In the genomic region with DNA sequence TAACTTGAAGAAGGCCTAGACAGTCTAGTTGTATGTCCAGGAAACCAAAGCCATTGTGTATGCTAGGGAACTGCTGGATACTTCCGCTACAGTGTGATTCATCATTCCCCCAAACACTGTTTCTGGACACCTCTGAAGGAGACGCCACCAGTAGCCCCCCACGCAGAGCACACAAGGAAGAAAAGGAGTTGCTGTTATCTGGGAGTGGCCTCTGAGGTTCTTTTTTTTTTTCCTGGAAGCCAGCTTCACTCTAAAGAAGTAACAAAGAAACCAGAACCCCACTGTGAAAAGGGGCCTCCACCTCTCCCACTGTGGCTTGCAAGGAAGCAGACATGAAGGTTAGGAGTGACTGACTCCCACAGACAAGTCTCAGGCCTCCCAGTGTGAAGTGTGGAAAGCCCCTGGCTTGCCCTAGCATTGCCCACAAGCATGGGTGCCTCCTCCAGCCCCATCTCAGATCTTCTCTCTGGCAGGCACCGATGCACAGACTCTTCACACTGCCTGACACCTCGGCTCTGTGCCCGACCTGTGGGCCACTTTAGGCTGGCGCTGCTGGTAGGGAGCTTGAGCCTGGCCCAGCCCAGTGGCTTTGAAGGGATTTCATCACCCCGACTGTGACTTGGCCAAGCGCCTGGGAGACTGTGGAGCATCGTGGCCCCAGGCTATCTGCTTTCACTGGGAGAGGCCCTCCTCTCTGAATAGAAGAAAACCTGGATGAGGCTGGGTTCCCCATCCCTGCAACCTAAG, we compare ENCODE assay signal across 8 mouse cellular contexts.
A peak's percentile ranks its signal among the peaks of the same experiment; 100 is the strongest.
DNase-seq lines count a peak whose midpoint lies in the region; ATAC-seq and TF ChIP-seq lines count a peak whose summit lies in the region.

No protein-coding gene starts in this region.

- no peaks in the 10 kb centered on the region for H3K9me3 ChIP-seq in liver, embryonic 16.5 days (replicated peaks; ENCODE audit: control insufficient read depth, low read length)
- no peaks in the 10 kb centered on the region for H3K9me3 ChIP-seq in liver, embryonic 12.5 days (replicated peaks)
- no peaks in the 10 kb centered on the region for H3K9me3 ChIP-seq in forebrain, embryonic 16.5 days (ENCODE audit: control insufficient read depth, low read length)
- no peaks in the 10 kb centered on the region for H3K9me3 ChIP-seq in lung, embryonic 16.5 days (ENCODE audit: control insufficient read depth, low read length)
- no peaks in the 10 kb centered on the region for H3K9me3 ChIP-seq in stomach, postnatal 0 days (ENCODE audit: control insufficient read depth, low read length)

- H3K27me3 ChIP-seq in liver, embryonic 16.5 days (ENCODE audit: control insufficient read depth, insufficient read depth, low read depth, low read length): no peaks in the 10 kb centered on the region; the same call in 1 of the 2 replicates
- H3K27me3 ChIP-seq in liver, embryonic 12.5 days (replicated peaks): peaks cover 37% of the 10 kb centered on the region
- H3K27me3 ChIP-seq in cerebellum, adult 2 months (ENCODE audit: control insufficient read depth, insufficient read depth, low read length): no peaks in the 10 kb centered on the region
- H3K27me3 ChIP-seq in forebrain, embryonic 16.5 days (replicated peaks; ENCODE audit: control insufficient read depth, insufficient read depth, low read length): no peaks in the 10 kb centered on the region
- H3K27me3 ChIP-seq in lung, embryonic 16.5 days (ENCODE audit: control insufficient read depth, insufficient read depth, low read depth, low read length): no peaks in the 10 kb centered on the region
- no peaks in the 10 kb centered on the region for H3K27me3 ChIP-seq in stomach, postnatal 0 days (ENCODE audit: control insufficient read depth, insufficient read depth, low read length)

- no peak for TF ChIP-seq CTCF in cerebellum, adult 2 months (IDR thresholded peaks at IDR 0.05; ENCODE audit: borderline replicate concordance, insufficient read depth, low read depth, low read length)
- no peak for TF ChIP-seq CTCF in stomach, postnatal 0 days (IDR thresholded peaks at IDR 0.05; ENCODE audit: low read depth)

- TF ChIP-seq EP300 in stomach, postnatal 0 days (optimal IDR thresholded peaks at IDR 0.05): no peak

- DNase-seq in cerebellum, adult 2 months: peak; percentile 68 to 70
- peak; percentile 89 for DNase-seq in heart, postnatal 4 days
- peak; percentile 62 for DNase-seq in stomach, postnatal 0 days (ENCODE audit: low spot score)

- H3K27ac ChIP-seq in liver, embryonic 16.5 days (ENCODE audit: low read length): no peak overlapping the region
- H3K27ac ChIP-seq in liver, embryonic 12.5 days: no peak overlapping the region
- no peak overlapping the region for H3K27ac ChIP-seq in cerebellum, adult 2 months (ENCODE audit: insufficient read depth, low read length)
- peak overlapping the region; percentile 34; the same call in 1 of the 2 replicates for H3K27ac ChIP-seq in forebrain, embryonic 16.5 days (ENCODE audit: low read length)
- H3K27ac ChIP-seq in lung, embryonic 16.5 days (ENCODE audit: low read length): peak overlapping the region; percentile 63
- H3K27ac ChIP-seq in stomach, postnatal 0 days (replicated peaks): peak overlapping the region; percentile 37

- peak; percentile 37; the same call in 1 of the 2 replicates for ATAC-seq in liver, embryonic 16.5 days (ENCODE audit: low read depth)
- no peak for ATAC-seq in liver, embryonic 12.5 days
- peak; percentile 81 for ATAC-seq in forebrain, embryonic 16.5 days
- ATAC-seq in lung, embryonic 16.5 days (ENCODE audit: low read depth): peak; percentile 69
- peak; percentile 47 for ATAC-seq in stomach, postnatal 0 days (ENCODE audit: low FRiP score, low TSS enrichment)
- no peak for ATAC-seq in erythroblast, adult 5-6 weeks (replicated peaks; ENCODE audit: low FRiP score, poor library complexity, severe bottlenecking)

- H3K36me3 ChIP-seq in liver, embryonic 16.5 days (ENCODE audit: control insufficient read depth, insufficient read depth): no peaks in the 10 kb centered on the region
- H3K36me3 ChIP-seq in liver, embryonic 12.5 days: no peaks in the 10 kb centered on the region
- H3K36me3 ChIP-seq in forebrain, embryonic 16.5 days (ENCODE audit: control insufficient read depth, insufficient read depth): no peaks in the 10 kb centered on the region
- no peaks in the 10 kb centered on the region for H3K36me3 ChIP-seq in lung, embryonic 16.5 days (ENCODE audit: control insufficient read depth, insufficient read depth, low read length)
- no peaks in the 10 kb centered on the region for H3K36me3 ChIP-seq in stomach, postnatal 0 days (ENCODE audit: control insufficient read depth, insufficient read depth, low read length)

- no peak overlapping the region for H3K4me3 ChIP-seq in liver, embryonic 16.5 days (ENCODE audit: low read depth, low read length)
- no peak overlapping the region for H3K4me3 ChIP-seq in liver, embryonic 12.5 days
- H3K4me3 ChIP-seq in cerebellum, adult 2 months (replicated peaks; ENCODE audit: insufficient read depth, low read depth, low read length): no peak overlapping the region
- H3K4me3 ChIP-seq in forebrain, embryonic 16.5 days (replicated peaks; ENCODE audit: low read length): no peak overlapping the region
- H3K4me3 ChIP-seq in lung, embryonic 16.5 days (ENCODE audit: low read length): no peak overlapping the region
- no peak overlapping the region for H3K4me3 ChIP-seq in stomach, postnatal 0 days (ENCODE audit: low read depth, low read length)

- H3K4me1 ChIP-seq in liver, embryonic 16.5 days (ENCODE audit: control insufficient read depth, low read depth, low read length): no peaks in the 10 kb centered on the region
- H3K4me1 ChIP-seq in liver, embryonic 12.5 days: peaks cover 16% of the 10 kb centered on the region
- H3K4me1 ChIP-seq in cerebellum, adult 2 months (ENCODE audit: control insufficient read depth, insufficient read depth, low read length): peaks cover 5% of the 10 kb centered on the region; the same call in 1 of the 2 replicates
- H3K4me1 ChIP-seq in forebrain, embryonic 16.5 days (replicated peaks; ENCODE audit: control insufficient read depth, insufficient read depth, low read length): peaks cover 25% of the 10 kb centered on the region
- H3K4me1 ChIP-seq in lung, embryonic 16.5 days (replicated peaks; ENCODE audit: control insufficient read depth, insufficient read depth, low read length): peaks cover 36% of the 10 kb centered on the region
- H3K4me1 ChIP-seq in stomach, postnatal 0 days (replicated peaks; ENCODE audit: control insufficient read depth, insufficient read depth): peaks cover 7% of the 10 kb centered on the region

- no peak for TF ChIP-seq POLR2A in cerebellum, adult 2 months (IDR thresholded peaks at IDR 0.05; ENCODE audit: borderline replicate concordance, insufficient read depth, low read length)

- H3K4me2 ChIP-seq in liver, embryonic 16.5 days (ENCODE audit: low read depth, low read length): no peak overlapping the region
- no peak overlapping the region for H3K4me2 ChIP-seq in liver, embryonic 12.5 days
- peak overlapping the region; percentile 7; the same call in 1 of the 2 replicates for H3K4me2 ChIP-seq in forebrain, embryonic 16.5 days (ENCODE audit: low read length)
- no peak overlapping the region for H3K4me2 ChIP-seq in lung, embryonic 16.5 days (ENCODE audit: low read depth, low read length)
- H3K4me2 ChIP-seq in stomach, postnatal 0 days (replicated peaks; ENCODE audit: low read depth): no peak overlapping the region

- no peak overlapping the region for H3K9ac ChIP-seq in liver, embryonic 16.5 days (ENCODE audit: low read depth, low read length)
- H3K9ac ChIP-seq in liver, embryonic 12.5 days: no peak overlapping the region
- no peak overlapping the region for H3K9ac ChIP-seq in forebrain, embryonic 16.5 days (replicated peaks; ENCODE audit: low read depth, low read length)
- H3K9ac ChIP-seq in lung, embryonic 16.5 days (ENCODE audit: low read length): peak overlapping the region; percentile 39; the same call in 1 of the 2 replicates
- no peak overlapping the region for H3K9ac ChIP-seq in stomach, postnatal 0 days (ENCODE audit: low read length)

- WGBS in liver, embryonic 16.5 days (ENCODE audit: insufficient replicate concordance): 24% methylated on average over 10 of the region's 10 CpGs
- WGBS in liver, embryonic 12.5 days (ENCODE audit: insufficient replicate concordance): 28% methylated on average over 10 of the region's 10 CpGs
- 30% methylated on average over 10 of the region's 10 CpGs for WGBS in cerebellum, adult 2 months
- 10% methylated on average over 10 of the region's 10 CpGs for WGBS in forebrain, embryonic 16.5 days
- WGBS in lung, embryonic 16.5 days: 18% methylated on average over 10 of the region's 10 CpGs
- WGBS in stomach, postnatal 0 days: 21% methylated on average over 10 of the region's 10 CpGs

Comparison
In these comparisons a context has a peak if more than half of its experiments do, and no peak if none do; other contexts are left out.
1. ATAC-seq: peak in liver, embryonic 16.5 days (single experiment), forebrain, embryonic 16.5 days (single experiment), lung, embryonic 16.5 days (single experiment) and stomach, postnatal 0 days (single experiment); none in liver, embryonic 12.5 days (single experiment) and erythroblast, adult 5-6 weeks (single experiment).
2. H3K27ac ChIP-seq: peak in forebrain, embryonic 16.5 days (single experiment), lung, embryonic 16.5 days (single experiment) and stomach, postnatal 0 days (single experiment); none in liver, embryonic 16.5 days (single experiment), liver, embryonic 12.5 days (single experiment) and cerebellum, adult 2 months (single experiment).
3. Peak in every context shown above with its lines, with median percentiles within 50 percentile points of each other: DNase-seq.